Mouse (Mus musculus): ENCODE data around the gene Ttc16. TPM values are rescaled to one million over a fixed set of nuclear protein-coding genes. Genes with fewer than 3 reads are reported as not detected.

The Ttc16 gene
- polyA plus RNA-seq (2012; rRNA removed): 1.0 and 2.3 TPM in 2 replicates

GRCm38 (mm10) chr2:32775359-32776074, at the start of gene Ttc16, which contains the start of gene Ptrh1:
Ttc16 (minus strand) TSS chr2:32775633.
Ptrh1 (plus strand) TSS chr2:32775786.
- peak within 1 kb of the TSS; percentile 78 for H3K27ac ChIP-seq (ENCODE audit: insufficient read depth, low read depth, low read length)

GRCm38 (mm10) chr2:32824778-32825177, 49.3 kb upstream of the Ttc16 start:
- no peaks in the 10 kb centered on the region for H3K27me3 ChIP-seq (ENCODE audit: control insufficient read depth, insufficient read depth, low read length)
- H3K36me3 ChIP-seq (ENCODE audit: control insufficient read depth, insufficient read depth, low read length): no peaks in the 10 kb centered on the region
- no peak overlapping the region for H3K27ac ChIP-seq (ENCODE audit: insufficient read depth, low read depth, low read length)
- no peak overlapping the region for H3K4me3 ChIP-seq (ENCODE audit: low read depth, low read length)
- H3K4me1 ChIP-seq (ENCODE audit: control insufficient read depth, insufficient read depth, insufficient read length, low read length): no peaks in the 10 kb centered on the region
- WGBS: 100% methylated on average over 1 of the region's 1 CpGs
- TF ChIP-seq CTCF (IDR thresholded peaks at IDR 0.05; ENCODE audit: extremely low read depth, insufficient read length, insufficient replicate concordance, low read depth, low read length) (no peak), POLR2A (IDR thresholded peaks at IDR 0.05; ENCODE audit: low read depth, low read length) (no peak)

More at GRCm38 (mm10) chr2:32775359-32776074, at the start of gene Ttc16, which contains the start of gene Ptrh1:
- H3K4me3 ChIP-seq (ENCODE audit: low read depth, low read length): peak within 1 kb of the TSS; percentile 70
- TF ChIP-seq CTCF (IDR thresholded peaks at IDR 0.05; ENCODE audit: extremely low read depth, insufficient read length, insufficient replicate concordance, low read depth, low read length): no peak
- TF ChIP-seq POLR2A (IDR thresholded peaks at IDR 0.05; ENCODE audit: low read depth, low read length): peak; percentile 38; the same call in 1 of the 2 replicates
- H3K27me3 ChIP-seq (ENCODE audit: control insufficient read depth, insufficient read depth, low read length): no peaks in the 10 kb centered on the region
- H3K36me3 ChIP-seq (ENCODE audit: control insufficient read depth, insufficient read depth, low read length): no peaks in the 10 kb centered on the region
- WGBS: under 1% methylated on average over 46 of the region's 46 CpGs
- peaks cover 39% of the 10 kb centered on the region for H3K4me1 ChIP-seq (ENCODE audit: control insufficient read depth, insufficient read depth, insufficient read length, low read length)

DNA sequence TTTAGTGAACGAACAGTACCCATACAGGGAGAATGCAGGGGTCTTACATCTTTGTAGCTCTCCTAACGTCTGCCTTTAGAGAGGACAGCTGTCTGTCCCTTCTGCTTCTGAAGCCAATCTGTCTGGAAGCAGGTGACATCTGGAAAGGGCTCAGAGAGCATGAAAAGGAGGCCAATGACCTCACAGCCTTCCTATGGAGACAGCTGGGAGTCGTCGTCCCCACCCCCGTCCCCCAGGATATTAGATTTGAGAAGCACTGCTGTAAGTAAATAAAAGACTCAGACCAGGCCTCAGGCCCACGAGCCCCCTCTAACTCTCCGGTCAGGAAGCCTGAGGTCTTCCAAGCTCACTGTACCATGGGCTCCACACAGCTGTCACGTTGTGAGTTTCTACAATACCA, 48.7 kb upstream of the Ttc16 start:
- TF ChIP-seq CTCF (IDR thresholded peaks at IDR 0.05; ENCODE audit: extremely low read depth, insufficient read length, insufficient replicate concordance, low read depth, low read length): no peak
- no peak for TF ChIP-seq POLR2A (IDR thresholded peaks at IDR 0.05; ENCODE audit: low read depth, low read length)
- Histone ChIP-seq H3K4me3 (ENCODE audit: low read depth, low read length) (no peak overlapping the region), H3K27me3 (ENCODE audit: control insufficient read depth, insufficient read depth, low read length) (no peaks in the 10 kb centered on the region), H3K36me3 (ENCODE audit: control insufficient read depth, insufficient read depth, low read length) (no peaks in the 10 kb centered on the region), H3K27ac (ENCODE audit: insufficient read depth, low read depth, low read length) (no peak overlapping the region), H3K4me1 (ENCODE audit: control insufficient read depth, insufficient read depth, insufficient read length, low read length) (no peaks in the 10 kb centered on the region)
- 74% methylated on average over 8 of the region's 8 CpGs for WGBS

DNA sequence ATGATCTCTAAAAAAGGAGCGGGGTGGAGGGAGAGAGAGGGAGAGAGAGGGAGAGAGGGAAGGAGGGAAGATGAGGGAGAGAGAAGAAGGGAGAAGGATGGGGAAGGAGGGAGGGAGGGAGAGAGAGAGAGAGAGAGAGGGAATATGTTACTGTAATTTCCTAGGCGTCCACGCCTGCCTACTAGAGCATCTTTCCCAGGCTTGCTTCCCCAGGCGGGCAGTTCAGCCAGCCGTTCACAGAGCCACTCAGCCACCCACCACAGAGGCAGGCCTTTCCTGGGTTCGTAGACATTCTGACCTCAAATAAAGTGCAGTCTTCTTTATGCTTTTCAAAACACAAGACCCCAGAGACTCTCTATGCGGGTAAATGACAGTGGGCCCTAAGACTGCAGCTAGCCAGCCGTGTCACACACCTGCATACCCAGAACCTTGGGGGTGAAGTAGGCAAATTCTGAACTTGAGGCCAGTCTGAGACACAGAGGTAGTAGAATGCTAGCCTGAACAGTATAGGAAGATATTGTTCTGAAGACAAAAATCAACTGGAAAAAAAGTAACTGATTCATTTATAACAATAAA, 48.2 kb upstream of the Ttc16 start:
- Histone ChIP-seq H3K36me3 (ENCODE audit: control insufficient read depth, insufficient read depth, low read length) (no peaks in the 10 kb centered on the region), H3K4me1 (ENCODE audit: control insufficient read depth, insufficient read depth, insufficient read length, low read length) (no peaks in the 10 kb centered on the region), H3K27ac (ENCODE audit: insufficient read depth, low read depth, low read length) (no peak overlapping the region), H3K4me3 (ENCODE audit: low read depth, low read length) (no peak overlapping the region), H3K27me3 (ENCODE audit: control insufficient read depth, insufficient read depth, low read length) (no peaks in the 10 kb centered on the region)
- TF ChIP-seq CTCF (IDR thresholded peaks at IDR 0.05; ENCODE audit: extremely low read depth, insufficient read length, insufficient replicate concordance, low read depth, low read length) (no peak), POLR2A (IDR thresholded peaks at IDR 0.05; ENCODE audit: low read depth, low read length) (no peak)
- 84% methylated on average over 8 of the region's 8 CpGs for WGBS

- TF ChIP-seq CTCF (IDR thresholded peaks at IDR 0.05; ENCODE audit: extremely low read depth, insufficient read length, insufficient replicate concordance, low read depth, low read length) (no peak), POLR2A (IDR thresholded peaks at IDR 0.05; ENCODE audit: low read depth, low read length) (no peak)
- no peak overlapping the region for H3K27ac ChIP-seq (ENCODE audit: insufficient read depth, low read depth, low read length)
- no peaks in the 10 kb centered on the region for H3K27me3 ChIP-seq (ENCODE audit: control insufficient read depth, insufficient read depth, low read length)
- no peaks in the 10 kb centered on the region for H3K4me1 ChIP-seq (ENCODE audit: control insufficient read depth, insufficient read depth, insufficient read length, low read length)
- H3K4me3 ChIP-seq (ENCODE audit: low read depth, low read length): no peak overlapping the region
- whole genome bisulfite sequencing: 75% methylated on average over 11 of the region's 11 CpGs
- H3K36me3 ChIP-seq (ENCODE audit: control insufficient read depth, insufficient read depth, low read length): no peaks in the 10 kb centered on the region
These were observed 47.7 kb upstream of the Ttc16 start for GRCm38 (mm10) chr2:32823153-32823552.

GRCm38 (mm10) chr2:32822643-32823042, 47.2 kb upstream of the Ttc16 start:
- WGBS: 86% methylated on average over 6 of the region's 6 CpGs
- H3K4me1 ChIP-seq (ENCODE audit: control insufficient read depth, insufficient read depth, insufficient read length, low read length): no peaks in the 10 kb centered on the region
- TF ChIP-seq POLR2A (IDR thresholded peaks at IDR 0.05; ENCODE audit: low read depth, low read length) (no peak), CTCF (IDR thresholded peaks at IDR 0.05; ENCODE audit: extremely low read depth, insufficient read length, insufficient replicate concordance, low read depth, low read length) (no peak)
- no peaks in the 10 kb centered on the region for H3K27me3 ChIP-seq (ENCODE audit: control insufficient read depth, insufficient read depth, low read length)
- H3K36me3 ChIP-seq (ENCODE audit: control insufficient read depth, insufficient read depth, low read length): no peaks in the 10 kb centered on the region
- no peak overlapping the region for H3K27ac ChIP-seq (ENCODE audit: insufficient read depth, low read depth, low read length)
- H3K4me3 ChIP-seq (ENCODE audit: low read depth, low read length): no peak overlapping the region

DNA sequence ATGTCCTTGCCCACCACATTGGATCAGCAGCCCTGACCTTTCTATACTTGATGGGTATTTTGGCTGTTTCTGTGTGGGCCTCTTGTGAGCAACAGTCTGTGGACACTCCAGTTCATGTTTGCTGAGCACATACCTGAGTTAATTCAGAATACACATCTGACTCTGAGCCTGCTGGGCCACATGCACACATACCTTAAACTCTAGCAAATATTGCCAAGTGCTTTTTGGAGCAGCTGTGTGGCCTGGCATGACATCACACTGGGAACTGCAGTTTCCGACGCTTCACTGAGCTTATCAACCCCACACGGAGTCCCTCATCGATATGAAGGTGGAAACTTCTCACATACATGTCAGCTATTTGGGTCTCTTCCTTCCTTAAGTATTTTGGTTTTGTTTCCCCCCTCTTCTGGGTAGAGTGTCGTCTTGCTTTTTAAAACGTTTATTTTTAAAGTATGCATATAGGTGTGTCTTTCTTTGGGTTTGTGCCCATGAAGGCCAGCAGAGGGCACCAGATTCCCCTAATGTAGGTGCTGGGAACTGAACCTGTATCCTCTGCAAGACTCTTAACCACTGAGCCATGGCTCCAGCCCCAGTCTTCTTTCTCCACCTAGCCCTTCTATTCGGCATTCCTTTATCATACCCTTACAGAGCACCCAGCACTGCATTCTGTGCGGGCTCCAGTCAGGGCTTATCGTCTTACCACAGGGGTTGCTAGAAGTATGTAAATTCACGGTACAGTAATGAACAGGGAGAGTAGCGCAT, 45.8 kb upstream of the Ttc16 start:
- Histone ChIP-seq H3K4me3 (ENCODE audit: low read depth, low read length) (no peak overlapping the region), H3K27ac (ENCODE audit: insufficient read depth, low read depth, low read length) (no peak overlapping the region), H3K4me1 (ENCODE audit: control insufficient read depth, insufficient read depth, insufficient read length, low read length) (no peaks in the 10 kb centered on the region), H3K36me3 (ENCODE audit: control insufficient read depth, insufficient read depth, low read length) (no peaks in the 10 kb centered on the region), H3K27me3 (ENCODE audit: control insufficient read depth, insufficient read depth, low read length) (no peaks in the 10 kb centered on the region)
- TF ChIP-seq POLR2A (IDR thresholded peaks at IDR 0.05; ENCODE audit: low read depth, low read length): no peak
- TF ChIP-seq CTCF (IDR thresholded peaks at IDR 0.05; ENCODE audit: extremely low read depth, insufficient read length, insufficient replicate concordance, low read depth, low read length): peak; percentile 52; the same call in 1 of the 2 replicates
- WGBS: 65% methylated on average over 11 of the region's 11 CpGs
